Mouse (Mus musculus) cortical plate, adult 2 months (tissue): Measurements from ENCODE around the gene Msh2. TPM values are rescaled to one million over a fixed set of nuclear protein-coding genes. Genes with fewer than 3 reads are reported as not detected.
"Not testable (repeated sequence)": the region's sequence is repeated elsewhere in the genome, so short reads cannot be mapped to it uniquely, and the experiment has no call there.

ENCODE experiments used
- H3K27ac ChIP-seq: fragments of 200-500 bp; 2 replicates; pipeline ENCODE4 v1.5.1; 2012; ENCODE audit warnings: low read length, control low read depth, inconsistent platforms; ENCODE audit not compliant: insufficient read depth
- H3K4me1 ChIP-seq: fragments of 200-500 bp; 2 replicates; pipeline ENCODE4 v1.6.1; 2011; ENCODE audit warnings: low read length; ENCODE audit not compliant: control insufficient read depth, insufficient read depth
- H3K4me3 ChIP-seq: fragments of 200-500 bp; 2 replicates; pipeline ENCODE4 v1.5.1; 2011; ENCODE audit warnings: mild to moderate bottlenecking, low read length, control low read depth; ENCODE audit not compliant: insufficient read depth
- CTCF ChIP-seq: fragments of 200-500 bp; IDR thresholded peaks from 2 replicates; pipeline ENCODE4 v1.5.1; 2011; ENCODE audit warnings: mild to moderate bottlenecking, control low read depth, low read length; ENCODE audit not compliant: insufficient read depth; ENCODE audit errors: extremely low read depth
- POLR2A ChIP-seq: fragments of 200-500 bp; IDR thresholded peaks from 2 replicates; pipeline ENCODE4 v1.6.1; 2011; ENCODE audit warnings: mild to moderate bottlenecking, low read length, control low read depth; ENCODE audit not compliant: insufficient read depth; ENCODE audit errors: extremely low read depth
- polyA plus RNA-seq: library from polyadenylated mRNA; depleted of rRNA; stranded (reverse); fragments of >200 nt; gene quantifications from 2 replicates; pipeline ENCODE4 v1.2.3, GENCODE M21; 2012

Msh2 gene
- polyA plus RNA-seq, 1 experiment, result 18.2 TPM

- Histone ChIP-seq H3K4me1 (no peaks in the 10 kb centered on the region), H3K4me3 (no peak overlapping the region), H3K27ac (no peak overlapping the region)
- TF ChIP-seq POLR2A (no peak), CTCF (no peak)
Observed at GRCm38 (mm10) chr17:87664238-87664637, 7.9 kb upstream of the Msh2 start.

- Histone ChIP-seq H3K4me3 (no peak overlapping the region), H3K27ac (no peak overlapping the region), H3K4me1 (no peaks in the 10 kb centered on the region)
- peak; percentile 86 for TF ChIP-seq CTCF
- no peak for TF ChIP-seq POLR2A
Observed at GRCm38 (mm10) chr17:87665066-87665822, 6.9 kb upstream of the Msh2 start.

DNA sequence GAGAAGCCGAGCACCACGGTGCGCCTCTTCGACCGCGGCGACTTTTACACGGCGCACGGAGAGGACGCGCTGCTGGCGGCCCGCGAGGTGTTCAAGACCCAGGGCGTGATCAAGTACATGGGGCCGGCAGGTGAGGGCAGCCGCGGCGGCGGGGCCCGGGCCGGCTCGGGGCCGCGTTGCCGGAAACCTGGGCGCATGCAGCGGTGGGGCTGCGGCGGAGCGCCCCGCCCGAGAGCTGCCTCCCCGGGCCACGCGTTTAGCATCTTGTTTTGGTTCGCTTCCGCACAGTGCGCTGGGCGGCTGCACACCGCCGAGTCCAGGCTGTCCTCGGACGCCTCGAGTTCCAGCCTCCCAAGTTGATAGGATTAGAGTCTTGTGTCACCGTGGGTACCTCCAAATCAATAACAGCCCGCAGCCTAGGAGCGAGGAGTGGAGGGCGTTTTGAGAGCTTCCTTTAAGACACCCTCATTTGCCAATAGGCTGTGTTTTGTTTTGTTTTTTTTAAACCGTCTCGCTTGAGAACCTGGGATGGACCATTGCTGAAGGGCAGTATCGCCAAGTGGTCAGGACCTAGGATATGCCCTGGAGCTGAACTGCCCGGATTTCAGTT, 652 bp downstream of the Msh2 start:
- Histone ChIP-seq H3K4me3 (peak overlapping the region; percentile 51), H3K4me1 (peaks cover 8% of the 10 kb centered on the region), H3K27ac (no peak overlapping the region)
- TF ChIP-seq CTCF (no peak), POLR2A (no peak)

GRCm38 (mm10) chr17:87676916-87677474, 4.9 kb downstream of the Msh2 start:
- H3K4me3 ChIP-seq, H3K4me1 ChIP-seq, H3K27ac ChIP-seq: not testable (repeated sequence)

GRCm38 (mm10) chr17:87677656-87678055, 5.5 kb downstream of the Msh2 start:
- H3K4me1 ChIP-seq, result peaks cover 8% of the 10 kb centered on the region
- no peak overlapping the region for H3K27ac ChIP-seq
- no peak overlapping the region for H3K4me3 ChIP-seq
- TF ChIP-seq POLR2A (no peak), CTCF (no peak)

DNA sequence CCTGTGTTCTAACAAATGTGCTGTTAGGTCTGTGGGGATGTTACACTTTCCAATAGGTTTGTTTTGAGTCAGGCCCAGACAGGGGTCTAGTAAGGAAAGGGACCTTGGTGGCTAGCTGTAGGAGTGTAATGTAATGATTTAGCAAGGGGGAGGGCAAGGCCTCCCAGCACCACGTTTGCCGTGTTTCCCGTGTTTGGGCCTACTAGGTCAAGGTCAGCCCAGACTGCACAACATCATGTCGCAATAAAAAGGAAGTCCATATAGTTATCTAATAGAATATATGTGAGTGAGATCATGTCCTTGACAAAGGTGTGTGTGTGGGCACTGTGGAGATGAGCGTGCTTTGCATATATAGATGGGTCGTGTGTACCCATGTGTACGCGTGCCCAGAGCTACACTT, 17.1 kb downstream of the Msh2 start:
- Histone ChIP-seq H3K4me3 (no peak overlapping the region), H3K4me1 (no peaks in the 10 kb centered on the region), H3K27ac (no peak overlapping the region)
- TF ChIP-seq CTCF (no peak), POLR2A (no peak)

- Histone ChIP-seq H3K4me3 (no peak overlapping the region), H3K27ac (no peak overlapping the region), H3K4me1 (peaks cover 3% of the 10 kb centered on the region; the same call in 1 of the 2 replicates)
- TF ChIP-seq CTCF (peak; percentile 95), POLR2A (no peak)
Observed at GRCm38 (mm10) chr17:87691958-87692357, 19.8 kb downstream of the Msh2 start.

GRCm38 (mm10) chr17:87695874-87696465, 23.8 kb downstream of the Msh2 start:
- H3K27ac ChIP-seq, result no peak overlapping the region
- H3K4me1 ChIP-seq, result peaks cover 3% of the 10 kb centered on the region; the same call in 1 of the 2 replicates
- TF ChIP-seq POLR2A (no peak), CTCF (no peak)
- no peak overlapping the region for H3K4me3 ChIP-seq

GRCm38 (mm10) chr17:87696814-87697213, 24.7 kb downstream of the Msh2 start:
- no peak overlapping the region for H3K4me3 ChIP-seq
- TF ChIP-seq POLR2A (no peak), CTCF (no peak)
- no peak overlapping the region for H3K27ac ChIP-seq
- H3K4me1 ChIP-seq, result peaks cover 3% of the 10 kb centered on the region; the same call in 1 of the 2 replicates
